Mouse (Mus musculus) limb, embryonic 11.5 days (tissue): ENCODE data around the gene Phkg1. TPM values are rescaled to one million over a fixed set of nuclear protein-coding genes. Genes with fewer than 3 reads are reported as not detected.

ENCODE experiments used
- ATAC-seq: fragments of 200-750 bp; cut with Nextera tagmentation; 2 replicates; pipeline ENCODE4 v1.8.0; 2017; ENCODE audit warnings: low read depth; ENCODE audit not compliant: insufficient number of reproducible peaks, low FRiP score, low TSS enrichment
- DNase-seq: peaks from one replicate; pipeline ENCODE4 v3.0.0-alpha.2; 2015; ENCODE audit warnings: low spot score
- H3K27ac ChIP-seq: fragments of 300-500 bp; sonication (generic); replicated peaks from 2 replicates; pipeline ENCODE4 v1.5.1; 2014; ENCODE audit warnings: low read depth, mild to moderate bottlenecking, low read length
- H3K27me3 ChIP-seq: fragments of 300-500 bp; sonication (generic); 2 replicates; pipeline ENCODE4 v1.6.1; 2014; ENCODE audit warnings: mild to moderate bottlenecking, low read length, mixed read lengths; ENCODE audit not compliant: control insufficient read depth, insufficient read depth
- H3K36me3 ChIP-seq: fragments of 300-500 bp; sonication (generic); 2 replicates; pipeline ENCODE4 v1.6.1; 2014; ENCODE audit warnings: mild to moderate bottlenecking, low read length, moderate library complexity, mixed read lengths; ENCODE audit not compliant: control insufficient read depth, insufficient read depth
- H3K4me1 ChIP-seq: fragments of 300-500 bp; sonication (generic); 2 replicates; pipeline ENCODE4 v1.6.1; 2014; ENCODE audit warnings: low read length, mixed read lengths; ENCODE audit not compliant: control insufficient read depth, insufficient read depth
- H3K4me2 ChIP-seq: fragments of 300-500 bp; sonication (generic); 2 replicates; pipeline ENCODE4 v1.6.1; 2014; ENCODE audit warnings: low read depth, mild to moderate bottlenecking, moderate library complexity; ENCODE audit not compliant: severe bottlenecking
- H3K4me3 ChIP-seq: fragments of 300-500 bp; sonication (generic); 2 replicates; pipeline ENCODE4 v1.5.1; 2014; ENCODE audit warnings: low read depth, low read length
- H3K9ac ChIP-seq: fragments of 300-500 bp; sonication (generic); 2 replicates; pipeline ENCODE4 v1.6.1; 2014; ENCODE audit warnings: mild to moderate bottlenecking, low read length
- H3K9me3 ChIP-seq: fragments of 300-500 bp; sonication (generic); 2 replicates; pipeline ENCODE4 v1.6.1; 2016; ENCODE audit warnings: low read length; ENCODE audit not compliant: control insufficient read depth
- WGBS: fragments of 180-500 bp; shearing (Covaris S2); extraction: QIAGEN DNeasy Blood & Tissue Kit; methylation state at CpG from one replicate; pipeline ENCODE4 v1.1.7; 2014; 5-methylcytosine and 5-hydroxymethylcytosine counted together
- polyA plus RNA-seq: library from polyadenylated mRNA; unstranded; fragments of >200 nt; fragmentation: Nextera tagmentation; extraction: Ambion mirVana; gene quantifications from 2 replicates; pipeline ENCODE4 v1.2.1, GENCODE M21; 2014

Phkg1 gene
- polyA plus RNA-seq, 1 experiment from 2014 or later: 0.07 TPM

DNA sequence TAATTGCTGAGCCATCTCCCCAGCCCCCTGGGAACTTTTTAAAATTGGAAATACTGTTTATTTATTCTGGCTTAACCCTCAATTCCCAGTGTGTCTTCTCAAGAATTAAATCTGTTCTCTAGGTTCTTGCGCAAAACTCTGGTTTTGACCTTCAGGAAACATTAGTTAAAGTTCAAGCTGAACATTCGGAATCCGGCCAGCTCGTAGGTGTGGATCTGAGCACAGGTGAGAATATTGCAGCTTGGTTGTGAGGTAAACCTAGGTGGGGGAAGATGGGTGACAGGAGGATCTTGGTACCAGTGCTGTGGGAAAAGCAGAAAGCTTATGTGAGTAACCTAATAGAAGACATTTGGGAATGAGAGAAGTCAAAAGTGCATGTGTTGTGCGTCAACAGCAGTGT is 53.5 kb downstream of the Phkg1 start:
- Histone ChIP-seq H3K9ac (no peak overlapping the region), H3K4me2 (no peak overlapping the region), H3K27me3 (no peaks in the 10 kb centered on the region), H3K4me3 (no peak overlapping the region), H3K36me3 (peaks cover 17% of the 10 kb centered on the region; the same call in 1 of the 2 replicates), H3K27ac (no peak overlapping the region), H3K4me1 (no peaks in the 10 kb centered on the region), H3K9me3 (no peaks in the 10 kb centered on the region; the same call in 1 of the 2 replicates)
- ATAC-seq (no peak), DNase-seq (no peak)
- 97% methylated on average over 5 of the region's 5 CpGs for WGBS

Other genes with a start within 250 kb of the Phkg1 start
- 5.7 and 6.1 TPM in 2 replicates for gene Zfp11, start 228.4 kb downstream of the Phkg1 start, polyA plus RNA-seq
- not detected in 2 replicates for gene Sept14, start 190.0 kb downstream of the Phkg1 start, polyA plus RNA-seq
- gene Mrps17, start 183.1 kb downstream of the Phkg1 start, polyA plus RNA-seq: 189 and 194 TPM in 2 replicates
- 79.4 and 87.9 TPM in 2 replicates for gene Nipsnap2, start 173.5 kb downstream of the Phkg1 start, polyA plus RNA-seq
- gene Psph, start 111.1 kb downstream of the Phkg1 start, polyA plus RNA-seq: 29.6 and 31.5 TPM in 2 replicates
- gene Sumf2, start 51.6 kb downstream of the Phkg1 start, polyA plus RNA-seq: 51.9 and 52.9 TPM in 2 replicates
- gene Chchd2, start 11.1 kb downstream of the Phkg1 start, polyA plus RNA-seq: 1,116 and 1,187 TPM in 2 replicates
- 12.2 and 13.5 TPM in 2 replicates for gene Zbed5, start 2.8 kb downstream of the Phkg1 start, polyA plus RNA-seq
- 4.9 and 5.4 TPM in 2 replicates for gene Nupr1l, start 10.0 kb upstream of the Phkg1 start, polyA plus RNA-seq
- 28.9 and 35.1 TPM in 2 replicates for gene Vkorc1l1, start 43.4 kb upstream of the Phkg1 start, polyA plus RNA-seq
- gene Gusb, start 104.5 kb upstream of the Phkg1 start, polyA plus RNA-seq: 55.9 and 57.4 TPM in 2 replicates
- gene Asl, start 130.7 kb upstream of the Phkg1 start, polyA plus RNA-seq: 25.4 and 29.0 TPM in 2 replicates
- gene Crcp, start 130.7 kb upstream of the Phkg1 start, polyA plus RNA-seq: 29.6 and 30.2 TPM in 2 replicates
- gene Tpst1, start 174.8 kb upstream of the Phkg1 start, polyA plus RNA-seq: 73.0 and 76.4 TPM in 2 replicates
- 3.7 and 5.8 TPM in 2 replicates for gene Kctd7, start 246.3 kb upstream of the Phkg1 start, polyA plus RNA-seq